Mouse (Mus musculus): ENCODE results near the gene Cep170. TPM values are rescaled to one million over a fixed set of nuclear protein-coding genes. Genes with fewer than 3 reads are reported as not detected.
A peak's percentile ranks its signal among the peaks of the same experiment; 100 is the strongest.

Cep170 gene
- total and polyA plus RNA-seq, 2 experiments: 1.6 to 6.4 TPM

DNA sequence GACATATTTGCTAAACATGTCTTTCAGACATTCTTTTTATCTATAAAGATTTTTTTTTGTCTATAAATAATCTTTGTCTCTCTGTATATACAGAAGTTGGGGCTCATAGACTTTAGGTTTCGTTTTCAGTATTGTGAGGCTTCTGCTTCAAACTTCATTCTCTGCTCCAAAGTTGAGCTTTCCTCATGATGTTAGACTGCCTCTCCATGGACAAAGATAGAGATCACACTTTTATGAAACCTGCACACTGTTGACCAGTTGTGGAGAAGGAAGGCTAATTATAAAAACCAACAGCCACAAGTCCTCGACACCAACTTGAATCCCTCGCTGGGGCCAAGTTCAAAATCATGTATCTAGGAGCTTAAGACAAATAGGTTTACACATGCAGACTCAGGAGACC is 115.2 kb downstream of the Cep170 start:
- Histone ChIP-seq H3K27ac (replicated peaks; ENCODE audit: insufficient read depth, low read depth, low read length) (no peak overlapping the region), H3K9ac (ENCODE audit: low read depth, low read length) (no peak overlapping the region), H3K79me2 (ENCODE audit: control insufficient read depth, insufficient read depth, low read length) (no peaks in the 10 kb centered on the region), H3K27me3 (ENCODE audit: control insufficient read depth, insufficient read depth, low read length) (no peaks in the 10 kb centered on the region), H3K4me1 (ENCODE audit: control insufficient read depth, insufficient read depth, low read length) (no peaks in the 10 kb centered on the region), H3K4me3 (ENCODE audit: insufficient read depth, low read depth, low read length) (no peak overlapping the region), H3K36me3 (ENCODE audit: control insufficient read depth, insufficient read depth, low read length) (no peaks in the 10 kb centered on the region)
- no peak for TF ChIP-seq CTCF (IDR thresholded peaks at IDR 0.05; ENCODE audit: low read depth, low read length)
- TF ChIP-seq POLR2A (IDR thresholded peaks at IDR 0.05; ENCODE audit: extremely low read depth, insufficient read depth, low read length): no peak
- WGBS: 77% methylated on average over 3 of the region's 3 CpGs
- DNase-seq (ENCODE audit: extremely low read depth, low read depth, low spot score): no peak

DNA sequence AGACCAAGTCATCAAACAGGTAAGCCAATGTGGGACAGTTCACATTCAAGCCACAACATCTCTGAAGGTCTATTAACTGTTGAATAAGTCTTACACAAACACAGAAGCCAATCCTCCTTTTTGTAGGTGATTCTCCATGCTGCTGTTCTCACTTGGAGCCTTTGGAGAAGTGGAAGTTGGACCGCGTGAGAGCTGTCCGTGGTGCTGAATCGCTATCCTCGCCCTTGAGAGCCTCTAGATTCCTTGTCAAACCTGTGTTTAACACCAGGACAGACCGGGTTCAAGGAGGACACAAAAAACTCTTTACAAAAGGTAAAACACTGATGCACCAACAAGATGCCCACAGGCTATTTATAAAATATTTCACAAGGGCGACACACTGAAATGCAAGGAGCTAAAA is 116.8 kb downstream of the Cep170 start:
- H3K4me1 ChIP-seq (ENCODE audit: control insufficient read depth, insufficient read depth, low read length): no peaks in the 10 kb centered on the region
- H3K4me3 ChIP-seq (ENCODE audit: insufficient read depth, low read depth, low read length): no peak overlapping the region
- no peak overlapping the region for H3K9ac ChIP-seq (ENCODE audit: low read depth, low read length)
- TF ChIP-seq POLR2A (IDR thresholded peaks at IDR 0.05; ENCODE audit: extremely low read depth, insufficient read depth, low read length): no peak
- no peak for TF ChIP-seq CTCF (IDR thresholded peaks at IDR 0.05; ENCODE audit: low read depth, low read length)
- peak; percentile 8 for DNase-seq (ENCODE audit: extremely low read depth, low read depth, low spot score)
- H3K36me3 ChIP-seq (ENCODE audit: control insufficient read depth, insufficient read depth, low read length): no peaks in the 10 kb centered on the region
- 16% methylated on average over 7 of the region's 7 CpGs for WGBS
- H3K27ac ChIP-seq (replicated peaks; ENCODE audit: insufficient read depth, low read depth, low read length): no peak overlapping the region
- no peaks in the 10 kb centered on the region for H3K79me2 ChIP-seq (ENCODE audit: control insufficient read depth, insufficient read depth, low read length)
- H3K27me3 ChIP-seq (ENCODE audit: control insufficient read depth, insufficient read depth, low read length): no peaks in the 10 kb centered on the region

DNA sequence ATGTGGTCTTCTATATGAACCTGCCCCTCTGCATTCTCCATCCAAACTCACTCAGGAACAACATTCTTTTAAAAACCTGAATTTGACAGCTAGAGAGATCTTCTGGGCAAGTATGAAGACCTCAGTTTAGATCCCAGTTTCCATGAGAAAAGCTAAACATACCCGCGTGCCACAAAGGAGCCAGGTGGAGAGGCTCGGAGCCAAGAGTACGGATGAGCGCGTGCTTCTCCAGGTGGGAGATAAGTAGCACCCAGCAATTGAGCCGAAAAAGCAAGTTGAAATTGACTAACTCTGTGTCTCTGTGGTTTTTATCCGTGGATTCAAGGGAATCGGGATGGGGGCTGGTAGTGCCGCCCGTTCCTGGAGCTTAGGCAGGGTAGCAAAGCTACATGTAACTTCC is 122.8 kb downstream of the Cep170 start:
- Histone ChIP-seq H3K36me3 (ENCODE audit: control insufficient read depth, insufficient read depth, low read length) (no peaks in the 10 kb centered on the region), H3K4me3 (ENCODE audit: insufficient read depth, low read depth, low read length) (no peak overlapping the region), H3K27ac (replicated peaks; ENCODE audit: insufficient read depth, low read depth, low read length) (no peak overlapping the region), H3K4me1 (ENCODE audit: control insufficient read depth, insufficient read depth, low read length) (no peaks in the 10 kb centered on the region), H3K27me3 (ENCODE audit: control insufficient read depth, insufficient read depth, low read length) (no peaks in the 10 kb centered on the region), H3K9ac (ENCODE audit: low read depth, low read length) (no peak overlapping the region), H3K79me2 (ENCODE audit: control insufficient read depth, insufficient read depth, low read length) (no peaks in the 10 kb centered on the region)
- 93% methylated on average over 11 of the region's 11 CpGs for WGBS
- DNase-seq (ENCODE audit: extremely low read depth, low read depth, low spot score): no peak
- no peak for TF ChIP-seq POLR2A (IDR thresholded peaks at IDR 0.05; ENCODE audit: extremely low read depth, insufficient read depth, low read length)
- no peak for TF ChIP-seq CTCF (IDR thresholded peaks at IDR 0.05; ENCODE audit: low read depth, low read length)

DNA sequence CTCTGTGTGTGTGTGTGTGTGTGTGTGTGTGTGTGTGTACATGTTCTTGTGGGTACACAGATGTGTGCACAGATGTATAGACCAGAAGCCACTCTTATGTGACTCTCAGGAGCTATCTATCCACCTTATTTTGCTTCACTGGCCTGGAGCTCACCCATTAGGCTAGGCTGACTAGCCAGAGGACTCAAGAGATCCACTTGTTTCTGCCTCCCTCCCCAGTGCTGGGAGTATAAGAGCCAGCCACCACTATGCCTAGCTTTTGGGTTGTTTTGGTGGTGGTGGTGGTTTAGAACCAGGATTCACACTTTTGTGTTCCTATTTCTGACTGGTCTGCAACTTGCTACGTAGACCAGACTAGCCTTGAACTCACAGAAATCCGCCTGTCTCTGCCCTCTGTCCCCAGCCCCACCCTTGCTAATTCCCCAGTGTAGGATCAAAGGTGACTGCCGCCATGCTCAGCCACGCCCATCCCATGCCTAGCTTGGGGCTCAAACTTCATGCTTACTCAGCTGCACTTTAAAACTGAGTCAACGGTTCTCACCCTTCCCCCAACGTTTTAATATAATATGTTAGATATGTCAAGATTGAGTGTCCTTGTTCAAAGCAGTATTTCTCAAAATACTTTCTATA is 125.5 kb downstream of the Cep170 start:
- DNase-seq (ENCODE audit: extremely low read depth, low read depth, low spot score): no peak
- no peaks in the 10 kb centered on the region for H3K36me3 ChIP-seq (ENCODE audit: control insufficient read depth, insufficient read depth, low read length)
- no peak overlapping the region for H3K4me3 ChIP-seq (ENCODE audit: insufficient read depth, low read depth, low read length)
- 78% methylated on average over 6 of the region's 6 CpGs for WGBS
- no peak overlapping the region for H3K9ac ChIP-seq (ENCODE audit: low read depth, low read length)
- TF ChIP-seq CTCF (IDR thresholded peaks at IDR 0.05; ENCODE audit: low read depth, low read length): no peak
- no peak for TF ChIP-seq POLR2A (IDR thresholded peaks at IDR 0.05; ENCODE audit: extremely low read depth, insufficient read depth, low read length)
- H3K4me1 ChIP-seq (ENCODE audit: control insufficient read depth, insufficient read depth, low read length): no peaks in the 10 kb centered on the region
- H3K27me3 ChIP-seq (ENCODE audit: control insufficient read depth, insufficient read depth, low read length): no peaks in the 10 kb centered on the region
- H3K27ac ChIP-seq (replicated peaks; ENCODE audit: insufficient read depth, low read depth, low read length): no peak overlapping the region
- no peaks in the 10 kb centered on the region for H3K79me2 ChIP-seq (ENCODE audit: control insufficient read depth, insufficient read depth, low read length)

Other genes with a start within 250 kb of the Cep170 start
- 8.6 and 9.5 TPM in 2 replicates for gene Sdccag8, start 593 bp upstream of the Cep170 start, total RNA-seq (2014; rRNA removed)
- gene Sdccag8, start 593 bp upstream of the Cep170 start, polyA plus RNA-seq (2012; rRNA removed): 1.8 and 2.3 TPM in 2 replicates